Mouse (Mus musculus) limb, embryonic 13.5 days (tissue): ENCODE measurements around the gene Def6. TPM values are rescaled to one million over a fixed set of nuclear protein-coding genes. Genes with fewer than 3 reads are reported as not detected.

Experiments used
- ATAC-seq: fragments of 200-750 bp; cut with Nextera tagmentation; 2 replicates; pipeline ENCODE4 v1.8.0; 2017; ENCODE audit warnings: low read depth, moderate number of reproducible peaks, moderate TSS enrichment; ENCODE audit not compliant: low FRiP score
- H3K27ac ChIP-seq: fragments of 300-500 bp; sonication (generic); 2 replicates; pipeline ENCODE4 v1.5.1; 2015; ENCODE audit warnings: inconsistent platforms, mild to moderate bottlenecking, moderate library complexity
- H3K27me3 ChIP-seq: fragments of 300-500 bp; sonication (generic); 2 replicates; pipeline ENCODE4 v1.6.1; 2015; ENCODE audit warnings: mild to moderate bottlenecking, inconsistent platforms
- H3K36me3 ChIP-seq: fragments of 300-500 bp; sonication (generic); 2 replicates; pipeline ENCODE4 v1.6.1; 2015; ENCODE audit warnings: inconsistent platforms, mild to moderate bottlenecking, moderate library complexity
- H3K4me1 ChIP-seq: fragments of 300-500 bp; sonication (generic); 2 replicates; pipeline ENCODE4 v1.6.1; 2015; ENCODE audit warnings: inconsistent platforms
- H3K4me2 ChIP-seq: fragments of 300-500 bp; sonication (generic); replicated peaks from 2 replicates; pipeline ENCODE4 v1.6.1; 2015; ENCODE audit warnings: inconsistent platforms, mild to moderate bottlenecking, moderate library complexity
- H3K4me3 ChIP-seq: fragments of 300-500 bp; sonication (generic); 2 replicates; pipeline ENCODE4 v1.5.1; 2015; ENCODE audit warnings: moderate library complexity, mild to moderate bottlenecking, inconsistent platforms
- H3K9ac ChIP-seq: fragments of 300-500 bp; sonication (generic); 2 replicates; pipeline ENCODE4 v1.6.1; 2015; ENCODE audit warnings: mild to moderate bottlenecking, inconsistent platforms
- H3K9me3 ChIP-seq: fragments of 300-500 bp; sonication (generic); 2 replicates; pipeline ENCODE4 v1.6.1; 2016; ENCODE audit warnings: inconsistent platforms
- WGBS: fragments of 180-500 bp; shearing (Covaris S2); methylation state at CpG from one replicate; pipeline ENCODE4 v1.1.7; 2015; 5-methylcytosine and 5-hydroxymethylcytosine counted together
- polyA plus RNA-seq: library from polyadenylated mRNA; unstranded; fragments of >200 nt; fragmentation: Nextera tagmentation; extraction: Ambion mirVana; gene quantifications from 2 replicates; pipeline ENCODE4 v1.2.1, GENCODE M21; 2015

The Def6 gene
- polyA plus RNA-seq, 1 experiment from 2014 or later = 10.8 TPM

GRCm38 (mm10) chr17:28263181-28263894 lies 55.8 kb downstream of the Def6 start:
- no peak overlapping the region for H3K9ac ChIP-seq

GRCm38 (mm10) chr17:28267251-28267650 lies 59.7 kb downstream of the Def6 start:
- no peaks in the 10 kb centered on the region for H3K9me3 ChIP-seq
- no peak overlapping the region for H3K4me2 ChIP-seq
- ATAC-seq = no peak
- peaks cover 30% of the 10 kb centered on the region for H3K4me1 ChIP-seq
- 0 out of 2 replicates have a peak, but pooled peaks cover 2% of the 10 kb centered on the region for H3K36me3 ChIP-seq
- H3K9ac ChIP-seq = no peak overlapping the region
- H3K27me3 ChIP-seq = no peaks in the 10 kb centered on the region
- no peak overlapping the region for H3K4me3 ChIP-seq
- H3K27ac ChIP-seq = no peak overlapping the region
- 88% methylated on average over 5 of the region's 5 CpGs for WGBS

More at GRCm38 (mm10) chr17:28263181-28263894, 55.8 kb downstream of the Def6 start:
- Histone ChIP-seq H3K27ac (no peak overlapping the region), H3K36me3 (peaks cover 21% of the 10 kb centered on the region), H3K4me1 (peaks cover 21% of the 10 kb centered on the region; the same call in 1 of the 2 replicates), H3K4me3 (no peak overlapping the region), H3K27me3 (no peaks in the 10 kb centered on the region), H3K4me2 (no peak overlapping the region), H3K9me3 (no peaks in the 10 kb centered on the region)
- 63% methylated on average over 13 of the region's 13 CpGs for WGBS
- ATAC-seq = no peak

- H3K36me3 ChIP-seq = 0 out of 2 replicates have a peak, but pooled peaks cover 2% of the 10 kb centered on the region
- WGBS = 58% methylated on average over 13 of the region's 13 CpGs
- peak overlapping the region; percentile 40; the same call in 1 of the 2 replicates for H3K27ac ChIP-seq
- no peak overlapping the region for H3K4me2 ChIP-seq
- H3K9me3 ChIP-seq = no peaks in the 10 kb centered on the region
- H3K4me3 ChIP-seq = no peak overlapping the region
- H3K4me1 ChIP-seq = peaks cover 11% of the 10 kb centered on the region
- no peak overlapping the region for H3K9ac ChIP-seq
- H3K27me3 ChIP-seq = no peaks in the 10 kb centered on the region
- no peak for ATAC-seq
These were observed 62.6 kb downstream of the Def6 start for GRCm38 (mm10) chr17:28270165-28270564.

GRCm38 (mm10) chr17:28271537-28272266 lies 64.1 kb downstream of the Def6 start:
- no peak overlapping the region for H3K9ac ChIP-seq

GRCm38 (mm10) chr17:28272281-28272680 lies 64.7 kb downstream of the Def6 start:
- Histone ChIP-seq H3K4me2 (no peak overlapping the region), H3K27ac (no peak overlapping the region), H3K27me3 (no peaks in the 10 kb centered on the region), H3K4me3 (no peak overlapping the region), H3K4me1 (peaks cover 15% of the 10 kb centered on the region), H3K36me3 (0 out of 2 replicates have a peak, but pooled peaks cover 8% of the 10 kb centered on the region), H3K9me3 (no peaks in the 10 kb centered on the region), H3K9ac (0 out of 2 replicates have a peak overlapping the region, but pooled peaks have one; percentile 13)
- WGBS = 75% methylated on average over 9 of the region's 9 CpGs
- no peak for ATAC-seq

More at GRCm38 (mm10) chr17:28271537-28272266, 64.1 kb downstream of the Def6 start:
- Histone ChIP-seq H3K4me2 (no peak overlapping the region), H3K27me3 (no peaks in the 10 kb centered on the region), H3K9me3 (no peaks in the 10 kb centered on the region), H3K27ac (no peak overlapping the region), H3K36me3 (0 out of 2 replicates have a peak, but pooled peaks cover 7% of the 10 kb centered on the region), H3K4me1 (peaks cover 9% of the 10 kb centered on the region), H3K4me3 (no peak overlapping the region)
- 84% methylated on average over 12 of the region's 12 CpGs for WGBS
- no peak for ATAC-seq

GRCm38 (mm10) chr17:28272837-28273236 lies 65.3 kb downstream of the Def6 start:
- Histone ChIP-seq H3K9me3 (no peaks in the 10 kb centered on the region), H3K4me3 (no peak overlapping the region), H3K27me3 (no peaks in the 10 kb centered on the region), H3K9ac (no peak overlapping the region), H3K27ac (no peak overlapping the region), H3K4me1 (peaks cover 20% of the 10 kb centered on the region), H3K4me2 (no peak overlapping the region), H3K36me3 (0 out of 2 replicates have a peak, but pooled peaks cover 8% of the 10 kb centered on the region)
- WGBS = 81% methylated on average over 6 of the region's 6 CpGs
- no peak for ATAC-seq

GRCm38 (mm10) chr17:28274739-28275138 lies 67.2 kb downstream of the Def6 start:
- Histone ChIP-seq H3K36me3 (0 out of 2 replicates have a peak, but pooled peaks cover 8% of the 10 kb centered on the region), H3K4me2 (no peak overlapping the region), H3K27me3 (no peaks in the 10 kb centered on the region), H3K4me1 (peaks cover 37% of the 10 kb centered on the region), H3K27ac (no peak overlapping the region), H3K9ac (no peak overlapping the region), H3K9me3 (no peaks in the 10 kb centered on the region), H3K4me3 (no peak overlapping the region)
- WGBS = 78% methylated on average over 3 of the region's 3 CpGs
- no peak for ATAC-seq

- Histone ChIP-seq H3K27me3 (no peaks in the 10 kb centered on the region), H3K9ac (no peak overlapping the region), H3K9me3 (no peaks in the 10 kb centered on the region), H3K4me3 (no peak overlapping the region), H3K4me1 (peaks cover 51% of the 10 kb centered on the region), H3K4me2 (no peak overlapping the region), H3K36me3 (0 out of 2 replicates have a peak, but pooled peaks cover 8% of the 10 kb centered on the region), H3K27ac (no peak overlapping the region)
- ATAC-seq = no peak
- WGBS = 82% methylated on average over 14 of the region's 14 CpGs
These were observed 69.6 kb downstream of the Def6 start for GRCm38 (mm10) chr17:28277226-28277625.

- no peak for ATAC-seq
- no peak overlapping the region for H3K4me3 ChIP-seq
- WGBS = 67% methylated on average over 10 of the region's 10 CpGs
These were observed 70.1 kb downstream of the Def6 start for GRCm38 (mm10) chr17:28277721-28278120.

GRCm38 (mm10) chr17:28278156-28278555 lies 70.6 kb downstream of the Def6 start:
- H3K4me2 ChIP-seq = no peak overlapping the region
- H3K4me1 ChIP-seq = peaks cover 58% of the 10 kb centered on the region
- 89% methylated on average over 3 of the region's 3 CpGs for WGBS
- H3K27me3 ChIP-seq = no peaks in the 10 kb centered on the region
- H3K9me3 ChIP-seq = no peaks in the 10 kb centered on the region
- H3K4me3 ChIP-seq = no peak overlapping the region
- 0 out of 2 replicates have a peak, but pooled peaks cover 8% of the 10 kb centered on the region for H3K36me3 ChIP-seq
- no peak for ATAC-seq
- peak overlapping the region; percentile 12; the same call in 1 of the 2 replicates for H3K27ac ChIP-seq
- H3K9ac ChIP-seq = no peak overlapping the region

More at GRCm38 (mm10) chr17:28277721-28278120, 70.1 kb downstream of the Def6 start:
- H3K36me3 ChIP-seq = 0 out of 2 replicates have a peak, but pooled peaks cover 8% of the 10 kb centered on the region
- H3K27me3 ChIP-seq = no peaks in the 10 kb centered on the region
- H3K9me3 ChIP-seq = no peaks in the 10 kb centered on the region
- peak overlapping the region; percentile 12; the same call in 1 of the 2 replicates for H3K27ac ChIP-seq
- no peak overlapping the region for H3K4me2 ChIP-seq
- H3K9ac ChIP-seq = no peak overlapping the region
- peaks cover 54% of the 10 kb centered on the region for H3K4me1 ChIP-seq
